Mouse (Mus musculus) yolk sac, embryonic 10.5 days (tissue): ENCODE measurements around the gene Ephb2.

Source experiments
- DNase-seq: peaks from one replicate; pipeline ENCODE4 v3.0.0-alpha.2; 2017; ENCODE audit warnings: low spot score

Gene Ephb2

GRCm38 (mm10) chr4:136801463-136801862 is 34.3 kb downstream of the Ephb2 start:
- DNase-seq: no peak

- no peak for DNase-seq
Measured at GRCm38 (mm10) chr4:136800366-136800765, 35.4 kb downstream of the Ephb2 start.

DNA sequence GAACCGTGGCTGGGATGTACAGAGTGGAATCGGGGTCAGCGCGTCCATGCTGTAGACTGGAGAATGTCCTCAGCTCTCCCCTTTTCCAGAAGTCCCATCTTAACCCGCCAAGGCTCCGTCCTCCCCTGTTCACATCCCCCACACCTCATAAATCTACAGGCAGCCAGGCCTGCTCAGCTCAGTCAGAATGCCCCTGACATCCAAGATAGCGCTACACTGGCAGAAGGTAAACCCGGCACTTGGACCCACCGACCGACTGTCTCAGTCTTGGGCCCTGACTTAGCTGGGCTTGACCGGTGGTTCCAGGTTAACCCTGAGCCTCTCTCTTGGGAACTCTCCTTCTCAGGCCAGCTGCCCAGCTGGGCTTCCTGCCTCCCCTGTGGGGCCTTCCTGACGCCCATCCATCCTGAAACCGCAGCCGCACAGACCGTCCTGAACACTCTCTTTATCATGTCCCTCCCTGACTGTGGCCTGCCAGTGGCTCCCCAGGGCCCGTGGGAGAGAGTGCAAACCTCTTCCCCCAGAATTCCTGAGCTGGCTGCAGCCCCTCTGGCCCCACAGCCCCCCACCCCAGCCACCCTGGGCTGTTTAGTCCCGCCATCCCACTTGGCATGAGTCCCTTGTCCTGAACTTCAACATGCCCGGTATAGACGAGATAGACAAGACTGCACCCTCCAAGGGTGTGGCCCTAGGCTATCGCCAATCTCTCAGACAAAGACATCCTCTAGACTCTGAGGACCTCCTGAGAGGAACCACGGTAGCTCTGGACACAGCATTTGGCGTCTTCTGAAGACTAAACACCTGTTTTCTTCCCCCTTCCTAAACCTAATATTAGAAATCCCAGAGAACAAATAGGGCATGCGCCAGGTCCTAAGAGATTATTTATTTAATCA is 37.9 kb downstream of the Ephb2 start:
- no peak for DNase-seq

DNA sequence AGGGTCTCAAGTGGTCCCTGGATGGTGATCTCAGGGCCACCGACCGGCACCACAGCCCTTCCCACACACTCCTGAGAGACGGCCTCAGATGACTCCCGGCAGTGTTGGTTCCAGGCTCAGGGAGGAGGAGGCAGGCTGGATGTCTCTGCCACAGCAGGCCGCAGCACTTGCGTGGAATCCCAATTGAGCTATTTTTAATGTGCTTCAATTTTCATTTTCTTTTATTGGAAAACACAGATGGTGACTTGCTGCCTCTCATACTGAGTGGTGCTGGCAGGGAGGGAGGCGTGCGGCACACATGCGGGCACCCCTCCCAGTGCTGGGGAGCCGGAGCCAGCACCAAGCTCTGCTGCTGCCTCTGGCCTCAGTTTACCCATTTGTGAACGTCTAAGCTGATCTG is 42.5 kb downstream of the Ephb2 start:
- no peak for DNase-seq

- no peak for DNase-seq
Measured at GRCm38 (mm10) chr4:136789821-136790220, 46.0 kb downstream of the Ephb2 start.

GRCm38 (mm10) chr4:136787357-136787756 is 48.4 kb downstream of the Ephb2 start:
- DNase-seq: no peak

DNA sequence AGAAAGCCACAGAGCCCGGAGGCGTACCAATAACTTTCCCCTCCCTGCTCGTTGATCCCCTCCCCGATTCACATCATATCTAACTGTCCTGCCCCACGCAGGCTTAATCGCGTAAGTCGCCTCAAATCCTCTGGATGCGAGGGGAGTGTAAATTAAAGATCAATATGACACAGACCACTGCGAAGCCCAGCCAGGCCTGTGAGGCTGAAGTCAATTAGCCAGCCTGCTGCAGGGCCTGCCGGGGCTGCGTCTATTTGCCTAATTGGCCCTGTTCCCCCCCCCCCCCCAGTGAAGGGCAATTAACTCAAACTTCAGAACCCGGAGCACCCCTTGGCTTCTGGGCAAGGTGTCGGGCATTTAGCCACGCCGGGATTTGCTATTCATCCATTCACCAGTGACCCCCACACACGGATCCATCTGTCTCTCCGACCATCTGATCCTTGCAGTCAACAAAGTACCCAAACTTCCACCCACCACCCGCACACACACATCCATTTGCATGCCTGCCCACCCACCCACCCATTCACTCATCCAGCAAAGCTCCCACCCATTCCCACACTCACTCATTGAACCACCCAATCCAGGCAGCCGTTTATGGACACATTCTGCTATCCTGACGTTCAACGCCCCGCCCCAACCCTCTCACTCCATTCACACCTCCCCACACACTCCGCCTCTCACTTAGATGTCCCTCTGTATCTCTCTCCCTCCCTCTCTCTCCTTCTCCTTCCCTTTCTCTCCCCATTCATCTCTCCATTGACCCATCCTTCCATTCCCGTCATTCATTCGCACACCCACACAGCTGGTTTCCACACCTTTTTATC is 49.1 kb downstream of the Ephb2 start:
- no peak for DNase-seq

DNA sequence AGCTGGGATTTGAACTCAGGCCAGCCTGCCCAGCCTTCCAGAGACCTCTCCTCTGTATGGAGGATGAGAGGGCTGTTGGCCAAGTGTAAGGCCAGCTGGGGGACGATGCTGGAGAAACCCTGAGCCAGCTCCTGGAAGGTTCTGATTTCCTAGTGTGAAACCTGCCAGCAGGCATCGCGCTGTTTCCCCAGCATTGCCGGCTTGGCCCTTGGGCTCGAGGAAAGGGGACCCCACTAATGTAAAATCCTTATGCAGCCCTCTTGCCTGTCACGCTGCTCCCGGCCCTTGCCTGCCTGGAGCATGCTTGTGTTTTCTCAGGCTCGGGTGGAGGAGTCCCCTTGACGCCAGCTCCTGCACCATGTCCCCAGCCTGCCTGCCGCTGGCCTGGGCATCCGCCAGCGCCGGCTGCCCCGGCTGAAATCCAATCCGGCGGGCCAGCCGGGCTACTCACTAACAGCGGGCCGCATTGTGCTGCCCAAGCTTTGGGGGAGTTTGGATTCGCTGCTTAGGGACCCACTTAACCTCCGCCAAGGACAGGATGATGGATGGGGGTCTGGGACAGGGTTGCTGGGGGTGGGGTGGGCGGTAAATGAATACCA is 52.1 kb downstream of the Ephb2 start:
- DNase-seq: no peak

DNA sequence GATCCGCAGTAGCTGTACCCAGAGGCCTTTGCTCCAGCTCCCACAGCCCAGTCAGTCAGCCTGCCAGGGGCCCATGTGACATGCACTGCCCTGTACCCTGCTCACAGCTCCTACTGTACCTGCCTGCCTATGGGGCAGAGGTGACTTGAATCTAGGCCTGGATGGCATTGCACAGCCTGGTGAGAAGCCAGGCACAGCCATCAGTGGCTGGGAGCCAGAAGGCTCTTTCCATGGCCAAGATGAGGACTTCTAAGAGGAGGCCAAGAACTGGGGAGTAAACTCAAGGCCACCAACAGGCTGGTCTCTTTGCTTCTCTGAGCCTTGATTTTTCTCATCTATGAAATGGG is 53.2 kb downstream of the Ephb2 start:
- no peak for DNase-seq

- no peak for DNase-seq
Measured at GRCm38 (mm10) chr4:136781868-136782578, 53.8 kb downstream of the Ephb2 start.

DNA sequence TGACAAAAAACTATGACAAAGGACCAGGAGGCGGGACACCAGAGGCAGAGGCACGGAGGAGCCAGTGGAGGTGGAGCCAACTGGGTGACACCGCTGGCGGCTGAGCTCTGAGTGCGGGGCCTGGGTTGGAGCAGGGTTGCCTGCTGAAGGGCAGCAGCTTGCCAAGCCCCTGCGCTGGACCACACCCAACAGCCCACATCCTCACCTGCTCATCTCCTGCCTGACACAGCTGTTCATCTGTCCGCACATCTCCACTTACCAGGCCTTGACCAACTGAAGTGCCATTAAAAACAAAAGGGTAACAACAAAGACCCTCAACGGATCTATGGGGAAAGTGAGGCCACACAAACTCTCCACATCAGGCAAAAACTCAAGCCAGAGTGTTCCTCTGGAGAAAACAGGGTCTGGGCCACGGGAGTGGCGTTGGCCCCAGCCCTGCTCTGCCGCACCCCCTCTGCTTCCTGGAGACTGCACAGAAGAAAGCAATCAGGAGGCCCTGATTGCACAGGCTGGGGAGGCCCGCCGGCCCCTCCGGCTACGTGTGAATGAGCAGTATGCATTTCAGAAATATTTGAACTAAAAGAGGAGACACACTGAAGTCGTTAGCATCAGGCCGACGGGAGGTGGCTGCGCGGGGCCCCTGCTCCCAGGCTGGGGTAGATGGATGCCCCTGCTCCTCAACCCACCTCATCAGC is 55.4 kb downstream of the Ephb2 start:
- no peak for DNase-seq

GRCm38 (mm10) chr4:136779156-136779555 is 56.6 kb downstream of the Ephb2 start:
- DNase-seq: no peak

DNA sequence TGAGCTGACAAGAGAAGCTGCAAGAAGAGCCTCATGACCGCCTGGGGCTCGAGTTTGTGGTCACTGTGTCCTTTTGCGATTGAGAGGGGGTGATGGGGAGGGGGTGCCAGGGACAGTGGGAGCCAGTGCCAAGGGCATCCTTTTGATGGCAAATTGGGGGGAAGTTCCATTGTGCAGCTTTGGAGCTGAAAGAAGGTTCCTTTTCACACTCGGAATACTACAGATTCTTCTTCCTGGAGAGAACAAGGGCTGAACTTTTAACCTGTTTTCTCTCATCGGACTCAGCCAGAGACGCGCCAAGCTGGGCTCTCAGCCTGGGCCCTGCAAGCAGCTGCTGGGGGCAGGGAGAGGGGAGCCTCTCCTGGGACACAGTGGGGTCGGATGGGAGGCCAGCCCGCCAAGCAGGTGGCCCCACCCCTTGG is 59.3 kb downstream of the Ephb2 start:
- DNase-seq: no peak

DNA sequence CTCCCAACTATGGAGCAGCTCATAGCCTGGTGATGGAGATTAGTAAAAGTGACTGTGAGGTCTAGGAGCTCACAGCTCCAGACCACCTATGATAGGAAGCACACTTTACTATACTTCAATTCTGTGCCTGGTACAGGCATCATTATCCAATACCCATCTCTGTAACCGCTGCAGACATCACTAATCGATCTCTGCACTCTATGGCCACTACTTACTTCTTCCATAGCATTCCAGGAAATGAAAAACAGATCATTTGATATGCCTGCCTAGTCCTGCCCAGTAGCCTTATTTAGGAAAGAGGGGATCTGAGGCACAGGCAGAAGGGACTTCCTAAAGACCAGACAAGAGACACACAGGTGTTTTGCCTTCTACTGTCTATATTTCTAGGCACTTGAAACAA is 59.9 kb downstream of the Ephb2 start:
- DNase-seq: no peak

DNA sequence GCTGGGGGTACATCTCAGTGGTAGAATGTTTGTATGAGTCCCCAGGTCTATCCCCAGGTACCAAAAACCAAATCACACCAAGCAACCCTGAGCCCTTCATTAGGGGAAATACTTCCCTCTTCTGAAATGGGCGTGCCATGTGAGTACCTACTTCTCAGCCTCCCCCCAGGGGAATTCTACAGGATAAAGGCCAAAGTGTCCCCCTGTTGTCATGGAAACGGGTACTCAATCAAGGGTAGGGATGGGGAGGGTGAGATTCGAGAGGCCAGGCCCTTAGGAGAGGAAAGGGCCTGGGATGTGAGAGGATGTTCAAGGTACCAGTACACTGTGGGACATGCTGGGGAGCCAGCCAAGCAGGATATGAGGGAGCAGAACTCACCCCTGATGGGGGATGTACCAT is 61.6 kb downstream of the Ephb2 start:
- no peak for DNase-seq

DNA sequence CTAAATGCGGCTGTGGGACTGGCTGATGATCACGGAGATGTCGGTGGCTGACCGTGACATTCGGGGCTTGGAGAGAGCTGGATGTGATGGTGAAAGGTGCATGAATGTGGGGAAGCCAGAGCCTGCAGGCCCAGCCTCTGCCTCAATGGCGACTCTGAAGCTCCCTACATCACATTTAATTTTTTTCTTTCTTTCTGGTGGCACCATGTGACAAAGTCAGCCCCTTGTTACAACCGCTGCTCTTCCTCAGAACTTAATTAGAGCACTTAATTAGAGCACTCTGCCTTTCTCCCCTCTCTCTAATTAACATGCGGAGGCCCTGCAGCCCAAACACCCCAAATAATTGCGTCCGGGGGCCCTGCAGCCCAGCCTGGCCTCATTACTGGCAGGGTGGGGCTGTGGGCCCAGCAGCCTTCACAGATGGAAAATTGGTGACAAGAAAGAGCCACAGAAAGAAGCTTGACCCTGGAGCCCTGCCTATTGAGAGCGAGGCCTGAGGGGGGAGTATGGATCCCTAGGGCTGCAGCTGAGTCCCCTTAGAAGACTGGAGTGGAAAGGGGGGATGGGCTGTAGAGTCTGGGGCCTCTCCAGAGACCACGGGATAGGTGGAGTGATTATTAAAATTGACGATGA is 62.7 kb downstream of the Ephb2 start:
- DNase-seq: no peak

DNA sequence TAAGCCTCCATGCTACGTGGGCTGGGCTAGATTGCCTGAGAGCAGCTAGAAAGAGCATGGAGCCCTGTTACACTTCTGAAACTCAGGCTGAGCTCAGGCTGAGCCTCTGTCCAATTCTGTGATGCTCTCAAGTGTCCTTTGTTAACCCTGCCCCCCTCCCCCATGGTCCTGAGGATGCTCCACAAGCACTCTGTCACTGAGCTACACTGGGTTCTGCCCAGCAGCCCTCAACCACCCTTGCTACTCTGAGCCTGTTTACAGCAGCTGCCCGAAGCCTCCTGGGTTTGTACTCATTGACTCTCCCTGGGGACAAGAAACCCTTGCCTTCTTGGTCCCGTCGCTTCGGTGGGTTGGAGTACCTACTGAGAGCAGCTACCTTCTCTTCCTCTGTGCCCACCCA is 63.5 kb downstream of the Ephb2 start:
- DNase-seq: no peak

- no peak for DNase-seq
Measured at GRCm38 (mm10) chr4:136770718-136771117, 65.1 kb downstream of the Ephb2 start.

DNA sequence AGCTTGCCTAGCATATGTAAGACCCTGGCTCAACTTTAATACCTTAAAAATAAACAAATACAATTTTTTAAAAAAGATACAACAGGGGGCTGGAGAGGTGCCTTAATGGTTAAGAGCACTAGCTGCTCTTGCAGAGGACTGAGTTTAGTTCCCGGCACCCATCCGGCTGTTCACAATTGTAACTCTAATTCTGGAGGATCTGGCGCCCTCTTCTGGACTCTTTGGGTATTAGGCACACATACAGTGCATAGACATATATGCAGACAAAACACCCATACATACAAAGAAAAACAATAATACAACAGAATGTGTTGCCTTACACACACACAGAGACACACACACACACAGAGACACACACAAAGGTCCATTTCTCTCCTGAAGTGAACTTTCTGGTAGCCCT is 67.3 kb downstream of the Ephb2 start:
- DNase-seq: no peak

GRCm38 (mm10) chr4:136765080-136765479 is 70.7 kb downstream of the Ephb2 start:
- no peak for DNase-seq

- no peak for DNase-seq
Measured at GRCm38 (mm10) chr4:136763349-136763748, 72.4 kb downstream of the Ephb2 start.
